23 mouse cellular contexts compared by ENCODE assay signal in the genomic region with DNA sequence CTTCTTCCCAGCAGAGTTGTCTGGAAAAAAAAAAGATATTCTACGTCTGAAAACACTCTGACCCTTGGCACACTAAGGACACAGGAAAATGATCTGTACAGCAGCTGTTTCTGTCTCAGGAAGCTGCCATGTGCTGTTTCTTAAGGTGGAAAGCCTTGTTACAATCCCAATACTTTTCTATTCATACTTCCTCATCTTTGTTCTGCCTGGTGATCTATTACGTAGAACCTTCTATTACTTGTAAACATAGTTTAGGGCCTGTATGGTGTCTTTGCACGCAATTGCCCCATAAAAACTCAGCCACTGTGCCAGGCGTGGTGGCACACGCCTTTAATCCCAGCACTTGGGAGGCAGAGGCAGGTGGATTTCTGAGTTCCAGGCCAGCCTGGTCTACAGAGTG. TPM values are rescaled to one million over a fixed set of nuclear protein-coding genes. Genes with fewer than 3 reads are reported as not detected.
DNase-seq lines count a peak whose midpoint lies in the region; ATAC-seq and TF ChIP-seq lines count a peak whose summit lies in the region.
"Had no signal": no experiment of that assay in that cellular context is flagged by ENCODE, and none has a peak within 500 bp of the region (broad histone marks: within the 10 kb centered on the region; RNA-seq: fewer than 3 reads in every experiment).

No protein-coding gene starts in this region.

- no peak overlapping the region for H3K4me2 ChIP-seq in heart, embryonic 11.5 days
- H3K4me2 ChIP-seq in liver, embryonic 12.5 days, result no peak overlapping the region
- no peak overlapping the region for H3K4me2 ChIP-seq in heart, embryonic 15.5 days
- H3K4me2 ChIP-seq: embryonic facial prominence, embryonic 13.5 days; hindbrain, embryonic 12.5 days; liver, embryonic 13.5 days; lung, embryonic 14.5 days; midbrain, embryonic 15.5 days; neural tube, embryonic 12.5 days had no signal

- no peak for TF ChIP-seq POLR2A in heart, adult 2 months (IDR thresholded peaks at IDR 0.05; ENCODE audit: insufficient read depth, low read depth, low read length)
- no peak for TF ChIP-seq POLR2A in liver, adult 2 months (IDR thresholded peaks at IDR 0.05; ENCODE audit: extremely low read depth, insufficient read depth, low read length)

- no peak for TF ChIP-seq EP300 in heart, adult 2 months (IDR thresholded peaks at IDR 0.05; ENCODE audit: insufficient read depth, low read depth, low read length)

- TF ChIP-seq CTCF in heart, adult 2 months (IDR thresholded peaks at IDR 0.05), result no peak
- no peak for TF ChIP-seq CTCF in liver, adult 2 months (IDR thresholded peaks at IDR 0.05; ENCODE audit: low read depth, low read length)

- H3K79me2 ChIP-seq in heart, adult 2 months (replicated peaks; ENCODE audit: control insufficient read depth, insufficient read depth, low read length), result no peaks in the 10 kb centered on the region
- H3K79me2 ChIP-seq in liver, adult 2 months (ENCODE audit: control insufficient read depth, insufficient read depth, low read length), result no peaks in the 10 kb centered on the region

- H3K27ac ChIP-seq in heart, adult 2 months, result peak overlapping the region; percentile 61
- no peak overlapping the region for H3K27ac ChIP-seq in heart, embryonic 11.5 days (ENCODE audit: low read depth, low read length)
- peak overlapping the region; percentile 82 for H3K27ac ChIP-seq in liver, adult 2 months (replicated peaks; ENCODE audit: insufficient read depth, low read depth, low read length)
- no peak overlapping the region for H3K27ac ChIP-seq in liver, embryonic 12.5 days
- peak overlapping the region; percentile 58 for H3K27ac ChIP-seq in heart, embryonic 15.5 days
- H3K27ac ChIP-seq: embryonic facial prominence, embryonic 13.5 days; hindbrain, embryonic 12.5 days; layer of hippocampus, adult 2 months; liver, embryonic 13.5 days; midbrain, embryonic 15.5 days; neural tube, embryonic 12.5 days had no signal

- WGBS in heart, adult 2 months, result 62% methylated on average over 5 of the region's 5 CpGs
- 75% methylated on average over 5 of the region's 5 CpGs for WGBS in heart, embryonic 11.5 days (ENCODE audit: insufficient replicate concordance)
- 55% methylated on average over 5 of the region's 5 CpGs for WGBS in liver, adult 2 months
- WGBS in liver, embryonic 12.5 days (ENCODE audit: insufficient replicate concordance), result 57% methylated on average over 5 of the region's 5 CpGs
- 68% methylated on average over 5 of the region's 5 CpGs for WGBS in heart, embryonic 15.5 days

- H3K4me1 ChIP-seq in heart, adult 2 months (ENCODE audit: control insufficient read depth, insufficient read depth, low read length), result peaks cover 9% of the 10 kb centered on the region
- H3K4me1 ChIP-seq in heart, embryonic 11.5 days (ENCODE audit: control insufficient read depth, insufficient read depth, low read length), result peaks cover 2% of the 10 kb centered on the region; the same call in 1 of the 2 replicates
- H3K4me1 ChIP-seq in liver, adult 2 months (ENCODE audit: control insufficient read depth, insufficient read depth, low read length), result peaks cover 14% of the 10 kb centered on the region
- peaks cover 11% of the 10 kb centered on the region; the same call in 1 of the 2 replicates for H3K4me1 ChIP-seq in liver, embryonic 12.5 days
- peaks cover 8% of the 10 kb centered on the region; the same call in 1 of the 2 replicates for H3K4me1 ChIP-seq in heart, embryonic 15.5 days (replicated peaks)
- H3K4me1 ChIP-seq: embryonic facial prominence, embryonic 13.5 days; hindbrain, embryonic 12.5 days; midbrain, embryonic 15.5 days; neural tube, embryonic 12.5 days had no signal

- intact Hi-C loops in heart, adult 2 months (cut with DNase I), result loop anchor here (2.0 kb wide), 1 partner anchor 18 kb away; a partner anchor contains a TSS

- no peak for DNase-seq in heart, adult 2 months
- DNase-seq in liver, adult 2 months (ENCODE audit: extremely low read depth, low read depth, low spot score), result no peak
- DNase-seq in gastrocnemius, postnatal 25 days, result no peak
- DNase-seq: B cell, adult 2 months; liver, embryonic 13.5 days; lung, postnatal 4 days; retina, postnatal 1 day; right cerebral cortex, postnatal 25 days; spleen, adult 18-20 months had no signal

- peaks cover 8% of the 10 kb centered on the region for H3K36me3 ChIP-seq in heart, adult 2 months (ENCODE audit: control insufficient read depth, insufficient read depth, low read length)
- no peaks in the 10 kb centered on the region for H3K36me3 ChIP-seq in heart, embryonic 11.5 days (ENCODE audit: control insufficient read depth, insufficient read depth, low read length)
- H3K36me3 ChIP-seq in liver, adult 2 months (ENCODE audit: control insufficient read depth, insufficient read depth, low read length), result no peaks in the 10 kb centered on the region
- no peaks in the 10 kb centered on the region for H3K36me3 ChIP-seq in liver, embryonic 12.5 days
- H3K36me3 ChIP-seq in heart, embryonic 15.5 days, result no peaks in the 10 kb centered on the region
- H3K36me3 ChIP-seq: embryonic facial prominence, embryonic 13.5 days; G1E; hindbrain, embryonic 12.5 days; liver, embryonic 13.5 days; midbrain, embryonic 15.5 days; neural tube, embryonic 12.5 days had no signal

- H3K27me3 ChIP-seq in heart, adult 2 months (ENCODE audit: control insufficient read depth, insufficient read depth, low read length), result no peaks in the 10 kb centered on the region
- no peaks in the 10 kb centered on the region for H3K27me3 ChIP-seq in heart, embryonic 11.5 days (ENCODE audit: control insufficient read depth, insufficient read depth, low read length)
- no peaks in the 10 kb centered on the region for H3K27me3 ChIP-seq in liver, adult 2 months (ENCODE audit: control insufficient read depth, insufficient read depth, low read length)
- no peaks in the 10 kb centered on the region for H3K27me3 ChIP-seq in liver, embryonic 12.5 days (replicated peaks)
- H3K27me3 ChIP-seq in heart, embryonic 15.5 days, result no peaks in the 10 kb centered on the region
- H3K27me3 ChIP-seq: CH12.LX; embryonic facial prominence, embryonic 13.5 days; hindbrain, embryonic 12.5 days; liver, embryonic 13.5 days; midbrain, embryonic 15.5 days; neural tube, embryonic 12.5 days; Patski had no signal

- ATAC-seq in heart, embryonic 11.5 days (replicated peaks; ENCODE audit: insufficient number of reproducible peaks, low FRiP score, low TSS enrichment), result no peak
- no peak for ATAC-seq in liver, embryonic 12.5 days
- ATAC-seq in heart, embryonic 15.5 days (replicated peaks; ENCODE audit: insufficient number of reproducible peaks, insufficient read depth, low FRiP score, low read depth), result no peak
- no peak for ATAC-seq in megakaryocyte, adult 5-6 weeks (ENCODE audit: poor library complexity, severe bottlenecking)
- ATAC-seq: forebrain, embryonic 14.5 days; midbrain, embryonic 15.5 days; Patski had no signal

- no peaks in the 10 kb centered on the region for H3K9me3 ChIP-seq in heart, embryonic 11.5 days (replicated peaks; ENCODE audit: control insufficient read depth, low read length)
- H3K9me3 ChIP-seq in liver, embryonic 12.5 days (replicated peaks), result no peaks in the 10 kb centered on the region
- H3K9me3 ChIP-seq in heart, embryonic 15.5 days (replicated peaks), result no peaks in the 10 kb centered on the region
- H3K9me3 ChIP-seq: embryonic facial prominence, embryonic 13.5 days; G1E; hindbrain, embryonic 12.5 days; liver, embryonic 13.5 days; midbrain, embryonic 15.5 days; neural tube, embryonic 12.5 days had no signal

- H3K4me3 ChIP-seq in heart, adult 2 months, result no peak overlapping the region
- H3K4me3 ChIP-seq in heart, embryonic 11.5 days (ENCODE audit: low read depth, low read length), result no peak overlapping the region
- H3K4me3 ChIP-seq in liver, adult 2 months (ENCODE audit: insufficient read depth, low read depth, low read length), result no peak overlapping the region
- H3K4me3 ChIP-seq in liver, embryonic 12.5 days, result no peak overlapping the region
- H3K4me3 ChIP-seq in heart, embryonic 15.5 days, result no peak overlapping the region
- H3K4me3 ChIP-seq: embryonic facial prominence, embryonic 13.5 days; hindbrain, embryonic 12.5 days; layer of hippocampus, adult 2 months; liver, embryonic 13.5 days; midbrain, embryonic 15.5 days; neural tube, embryonic 12.5 days had no signal

- H3K9ac ChIP-seq in heart, adult 2 months (ENCODE audit: low read depth, low read length), result no peak overlapping the region
- no peak overlapping the region for H3K9ac ChIP-seq in heart, embryonic 11.5 days (ENCODE audit: low read depth, low read length)
- no peak overlapping the region for H3K9ac ChIP-seq in liver, adult 2 months (ENCODE audit: low read depth, low read length)
- no peak overlapping the region for H3K9ac ChIP-seq in liver, embryonic 12.5 days
- H3K9ac ChIP-seq in heart, embryonic 15.5 days, result no peak overlapping the region
- H3K9ac ChIP-seq: embryonic facial prominence, embryonic 13.5 days; hindbrain, embryonic 12.5 days; liver, embryonic 13.5 days; lung, embryonic 14.5 days; midbrain, embryonic 15.5 days; neural tube, embryonic 12.5 days had no signal

RNA-seq across cellular contexts. Expression of a gene that starts 17.4 kb away (rescaled TPM):
- 10 to 100 TPM; 51.5 to 56.4 TPM for total RNA-seq in heart, adult 2 months (2021)
- polyA plus RNA-seq in heart, adult 2 months (2012; rRNA removed), result 17.4 and 37.5 TPM in 2 replicates
- polyA plus RNA-seq in heart, embryonic 11.5 days (2014; fragmentation: Nextera tagmentation; extraction: Ambion mirVana), result 32.1 and 36.4 TPM in 2 replicates
- total RNA-seq in liver, adult 2 months (2014; rRNA removed), result 158 and 174 TPM in 2 replicates
- polyA plus RNA-seq in liver, adult 2 months (2012; rRNA removed), result 33.3 and 37.6 TPM in 2 replicates
- polyA plus RNA-seq in liver, embryonic 12.5 days (2016; fragmentation: Nextera tagmentation; extraction: Ambion mirVana), result 23.6 and 25.0 TPM in 2 replicates
- polyA plus RNA-seq in heart, embryonic 15.5 days (2015; fragmentation: Nextera tagmentation; extraction: Ambion mirVana), result 34.6 and 39.0 TPM in 2 replicates
- total RNA-seq in megakaryocyte, adult 5-6 weeks (2015), result 90.1 and 111 TPM in 2 replicates
- total RNA-seq in megakaryocyte, adult 5-6 weeks (2017), result 79.9 and 82.9 TPM in 2 replicates
- 10 to 100 TPM; 58.6 TPM for total RNA-seq in gastrocnemius, postnatal 25 days (2021)

RNA-seq across cellular contexts. Expression of a gene that starts 58.1 kb away (rescaled TPM):
- total RNA-seq in heart, adult 2 months (2021), result 1 to 10 TPM; 5.6 to 6.2 TPM
- polyA plus RNA-seq in heart, adult 2 months (2012; rRNA removed), result 1.9 and 3.6 TPM in 2 replicates
- polyA plus RNA-seq in heart, embryonic 11.5 days (2014; fragmentation: Nextera tagmentation; extraction: Ambion mirVana), result 7.9 and 9.3 TPM in 2 replicates
- total RNA-seq in liver, adult 2 months (2014; rRNA removed), result 6.0 and 6.3 TPM in 2 replicates
- polyA plus RNA-seq in liver, adult 2 months (2012; rRNA removed), result 0.87 and 1.3 TPM in 2 replicates
- 9.0 and 9.6 TPM in 2 replicates for polyA plus RNA-seq in liver, embryonic 12.5 days (2016; fragmentation: Nextera tagmentation; extraction: Ambion mirVana)
- polyA plus RNA-seq in heart, embryonic 15.5 days (2015; fragmentation: Nextera tagmentation; extraction: Ambion mirVana), result 8.2 and 9.0 TPM in 2 replicates
- total RNA-seq in megakaryocyte, adult 5-6 weeks (2015), result 8.8 and 10.7 TPM in 2 replicates
- total RNA-seq in megakaryocyte, adult 5-6 weeks (2017), result 19.2 and 21.5 TPM in 2 replicates
- 1 to 10 TPM; 7.4 to 7.6 TPM for total RNA-seq in gastrocnemius, postnatal 25 days (2021)

Comparison
In these comparisons a context has a peak if more than half of its experiments do, and no peak if none do; other contexts are left out.
1. H3K27ac ChIP-seq: peak in heart, adult 2 months (single experiment), liver, adult 2 months (single experiment) and heart, embryonic 15.5 days (single experiment); none in heart, embryonic 11.5 days (single experiment) and liver, embryonic 12.5 days (single experiment).